Comparison of ENCODE assay signal across 26 mouse cellular contexts in genomic region chr10:5045671-5046070, GRCm38 (mm10). TPM values are rescaled to one million over a fixed set of nuclear protein-coding genes. Genes with fewer than 3 reads are reported as not detected.
DNase-seq lines count a peak whose midpoint lies in the region; ATAC-seq and TF ChIP-seq lines count a peak whose summit lies in the region.
"Had no signal": no experiment of that assay in that cellular context is flagged by ENCODE, and none has a peak within 500 bp of the region (broad histone marks: within the 10 kb centered on the region; RNA-seq: fewer than 3 reads in every experiment).

No protein-coding gene starts in this region.

- no peak for TF ChIP-seq EP300 in CH12.LX (IDR thresholded peaks at IDR 0.05; ENCODE audit: low read length)

- no peak overlapping the region for H3K4me2 ChIP-seq in CH12.LX (ENCODE audit: insufficient read depth, low read depth, poor library complexity, severe bottlenecking)
- H3K4me2 ChIP-seq: embryonic facial prominence, embryonic 13.5 days; forebrain, embryonic 12.5 days; hindbrain, embryonic 12.5 days had no signal

- H3K27ac ChIP-seq in CH12.LX (ENCODE audit: insufficient read depth, low read depth) = no peak overlapping the region
- H3K27ac ChIP-seq: embryonic facial prominence, embryonic 13.5 days; forebrain, embryonic 12.5 days; heart, embryonic 10.5 days; hindbrain, embryonic 12.5 days had no signal

- no peaks in the 10 kb centered on the region for H3K4me1 ChIP-seq in CH12.LX (ENCODE audit: control insufficient read depth in 1 of 2, insufficient read depth in 2 of 2)
- H3K4me1 ChIP-seq: forebrain, embryonic 12.5 days; heart, embryonic 10.5 days; hindbrain, embryonic 12.5 days had no signal

- TF ChIP-seq POLR2A in CH12.LX (IDR thresholded peaks at IDR 0.05; ENCODE audit: low read depth, low read length) = no peak

- peak; percentile 7 for DNase-seq in lung, postnatal 36 days
- no peak for DNase-seq in lung, postnatal 10 days
- DNase-seq in CH12.LX (ENCODE audit: extremely low read depth) = peak; percentile 27
- no peak for DNase-seq in left cerebral cortex, adult 8-10 months (ENCODE audit: low spot score in 2 of 2)
- no peak for DNase-seq in adrenal gland, postnatal 4 days (ENCODE audit: low spot score in 2 of 2)
- no peak for DNase-seq in right cerebral cortex, postnatal 25 days
- DNase-seq: adrenal gland, adult 8-10 months; adrenal gland, postnatal 36 days; cerebellum, adult 11 months; cerebellum, adult 9-10 months; cerebellum, postnatal 25 days; gastrocnemius, postnatal 14 days; heart, postnatal 10 days; heart, postnatal 4 days had no signal

- no peak for TF ChIP-seq CTCF in CH12.LX (conservative IDR thresholded peaks at IDR 0.05 in 1 of 2, IDR thresholded peaks at IDR 0.05 in 1 of 2; ENCODE audit: low read depth in 2 of 2, low read length in 2 of 2)

- no peaks in the 10 kb centered on the region for H3K27me3 ChIP-seq in CH12.LX (replicated peaks)
- H3K27me3 ChIP-seq: embryonic facial prominence, embryonic 13.5 days; forebrain, embryonic 12.5 days; hindbrain, embryonic 12.5 days had no signal

- H3K9ac ChIP-seq in CH12.LX (ENCODE audit: insufficient read depth, low read depth) = no peak overlapping the region
- H3K9ac ChIP-seq: embryonic facial prominence, embryonic 13.5 days; forebrain, embryonic 12.5 days; hindbrain, embryonic 12.5 days had no signal

- H3K79me2 ChIP-seq in CH12.LX (replicated peaks; ENCODE audit: control insufficient read depth, extremely low read depth, insufficient read depth, poor library complexity, severe bottlenecking) = no peaks in the 10 kb centered on the region

- H3K4me3 ChIP-seq in CH12.LX (replicated peaks in 1 of 3; ENCODE audit: low read depth in 2 of 3, low read length in 2 of 3, poor library complexity in 1 of 3) = no peak overlapping the region
- H3K4me3 ChIP-seq: embryonic facial prominence, embryonic 13.5 days; forebrain, embryonic 12.5 days; heart, embryonic 10.5 days; hindbrain, embryonic 12.5 days had no signal

- in situ Hi-C loops in CH12.LX (cut with MboI; ENCODE audit: low pct_ligation_motif_present, low pct_unique_long_range_greater_than_20kb, low sequenced_read_pairs) = no loop called here

- H3K9me3 ChIP-seq in CH12.LX (replicated peaks; ENCODE audit: low read length) = no peaks in the 10 kb centered on the region
- H3K9me3 ChIP-seq: embryonic facial prominence, embryonic 13.5 days; forebrain, embryonic 12.5 days; heart, embryonic 10.5 days; hindbrain, embryonic 12.5 days had no signal

- H3K36me3 ChIP-seq in CH12.LX (replicated peaks in 1 of 2; ENCODE audit: control insufficient read depth in 1 of 2, insufficient read depth in 1 of 2, low read length in 1 of 2) = peaks cover 0 to 57% of the 10 kb centered on the region in 2 experiments
- H3K36me3 ChIP-seq: forebrain, embryonic 12.5 days had no signal

- dilution Hi-C loops in CH12.LX (cut with MboI; ENCODE audit: extremely low pct_ligation_motif_present, extremely low pct_unique_long_range_greater_than_20kb, low sequenced_read_pairs) = no loop called here

- no peak for TF ChIP-seq RAD21 in CH12.LX (IDR thresholded peaks at IDR 0.05; ENCODE audit: low read depth, low read length)

- peak; percentile 57 for ATAC-seq in megakaryocyte, adult 5-6 weeks (ENCODE audit: poor library complexity, severe bottlenecking)
- ATAC-seq: forebrain, embryonic 16.5 days; hindbrain, embryonic 16.5 days; inflammation-experienced regulatory T-cells, adult 6 months had no signal

TF ChIP-seq in CH12.LX, 34 proteins besides CTCF, POLR2A, EP300 and RAD21:
- TF ChIP-seq KAT2A (IDR thresholded peaks at IDR 0.05; ENCODE audit: insufficient replicate concordance, low read length) (no peak), IRF4 (IDR thresholded peaks at IDR 0.05; ENCODE audit: low read depth, low read length) (no peak), BHLHE40 (IDR thresholded peaks at IDR 0.05; ENCODE audit: low read depth, low read length) (no peak), RCOR1 (conservative IDR thresholded peaks at IDR 0.05; ENCODE audit: low read depth, low read length) (no peak), ETS1 (conservative IDR thresholded peaks at IDR 0.05; ENCODE audit: low read depth, low read length) (no peak), CHD2 (IDR thresholded peaks at IDR 0.05; ENCODE audit: low read length) (no peak), NRF1 (IDR thresholded peaks at IDR 0.05; ENCODE audit: low read depth, low read length) (no peak), MEF2A (IDR thresholded peaks at IDR 0.05; ENCODE audit: borderline replicate concordance, low read depth, low read length) (no peak), SMC3 (IDR thresholded peaks at IDR 0.05; ENCODE audit: low read depth, low read length) (no peak), UBTF (IDR thresholded peaks at IDR 0.05; ENCODE audit: low read depth, low read length) (no peak), JUN (IDR thresholded peaks at IDR 0.05; ENCODE audit: insufficient read depth, low read depth, low read length) (no peak), ZNF384 (IDR thresholded peaks at IDR 0.05; ENCODE audit: low read depth, low read length) (no peak)

RNA-seq across cellular contexts. Expression of gene Gm10097, which starts 23.3 kb away (rescaled TPM):
- total RNA-seq in CH12.LX (2012; rRNA removed) (not detected in 2 replicates), CH12.LX (2014; rRNA removed) (not detected in 2 replicates)
- polyA plus RNA-seq in CH12.LX (2012; ENCODE audit: insufficient read length, low read depth) = not detected in 2 replicates
- not detected in 2 replicates for total RNA-seq in megakaryocyte, adult 5-6 weeks (2015)
- 0.18 TPM in 1 of 2 replicates, not detected in the other for total RNA-seq in megakaryocyte, adult 5-6 weeks (2017)
- total RNA-seq in left cerebral cortex, adult 8-10 months (2022) = not detected
- under 1 TPM in 1 of 2 experiments, not detected in 1; 0.11 TPM for total RNA-seq in adrenal gland, postnatal 4 days (2021)
- total RNA-seq: adrenal gland, adult 8-10 months; adrenal gland, postnatal 36 days; granulocyte monocyte progenitor cell, adult 5-6 weeks had no signal
- polyA plus RNA-seq: brain, embryonic 14.5 days; cortical plate, adult 2 months; frontal cortex, adult 2 months had no signal

Comparison
In these comparisons a context has a peak if more than half of its experiments do, and no peak if none do; other contexts are left out.
1. DNase-seq: peak in lung, postnatal 36 days (single experiment) and CH12.LX (single experiment); none in lung, postnatal 10 days (single experiment), left cerebral cortex, adult 8-10 months (0 of 2), adrenal gland, postnatal 4 days (0 of 2) and right cerebral cortex, postnatal 25 days (single experiment).